Mouse (Mus musculus) hindbrain, embryonic 11.5 days (tissue): Measurements from ENCODE around the gene Gm813. TPM values are rescaled to one million over a fixed set of nuclear protein-coding genes. Genes with fewer than 3 reads are reported as not detected.

Experiments
- ATAC-seq: fragments of 200-750 bp; cut with Nextera tagmentation; 2 replicates; pipeline ENCODE4 v1.8.0; 2017; ENCODE audit warnings: mild to moderate bottlenecking, moderate TSS enrichment, moderate library complexity; ENCODE audit not compliant: low FRiP score
- DNase-seq: peaks from one replicate; pipeline ENCODE4 v3.0.0-alpha.2; 2015; ENCODE audit warnings: low spot score
- H3K27ac ChIP-seq: fragments of 300-500 bp; sonication (generic); 2 replicates; pipeline ENCODE4 v1.5.1; 2014; ENCODE audit warnings: mild to moderate bottlenecking, low read depth, low read length
- H3K27me3 ChIP-seq: fragments of 300-500 bp; sonication (generic); 2 replicates; pipeline ENCODE4 v1.6.1; 2014; ENCODE audit warnings: mild to moderate bottlenecking, low read length, moderate library complexity, mixed read lengths; ENCODE audit not compliant: control insufficient read depth, insufficient read depth
- H3K36me3 ChIP-seq: fragments of 300-500 bp; sonication (generic); 2 replicates; pipeline ENCODE4 v1.6.1; 2014; ENCODE audit warnings: mild to moderate bottlenecking, low read length, moderate library complexity, mixed read lengths; ENCODE audit not compliant: control insufficient read depth, insufficient read depth
- H3K4me1 ChIP-seq: fragments of 300-500 bp; sonication (generic); replicated peaks from 2 replicates; pipeline ENCODE4 v1.6.1; 2014; ENCODE audit warnings: low read length, mixed read lengths; ENCODE audit not compliant: control insufficient read depth, insufficient read depth
- H3K4me2 ChIP-seq: fragments of 300-500 bp; sonication (generic); replicated peaks from 2 replicates; pipeline ENCODE4 v1.6.1; 2014; ENCODE audit warnings: mild to moderate bottlenecking, low read depth, low read length
- H3K4me3 ChIP-seq: fragments of 300-500 bp; sonication (generic); 2 replicates; pipeline ENCODE4 v1.5.1; 2014; ENCODE audit warnings: low read depth, low read length
- H3K9ac ChIP-seq: fragments of 300-500 bp; sonication (generic); 2 replicates; pipeline ENCODE4 v1.6.1; 2014; ENCODE audit warnings: low read depth, low read length
- H3K9me3 ChIP-seq: fragments of 300-500 bp; sonication (generic); 2 replicates; pipeline ENCODE4 v1.6.1; 2016; ENCODE audit warnings: low read length; ENCODE audit not compliant: control insufficient read depth
- WGBS: fragments of 180-500 bp; shearing (Covaris S2); extraction: QIAGEN DNeasy Blood & Tissue Kit; methylation state at CpG from one replicate; pipeline ENCODE4 v1.1.7; 2014; 5-methylcytosine and 5-hydroxymethylcytosine counted together
- polyA plus RNA-seq: library from polyadenylated mRNA; unstranded; fragments of >200 nt; fragmentation: Nextera tagmentation; extraction: Ambion mirVana; gene quantifications from 2 replicates; pipeline ENCODE4 v1.2.1, GENCODE M21; 2014

Gm813 gene
- polyA plus RNA-seq, 1 experiment from 2014 or later, result not detected

DNA sequence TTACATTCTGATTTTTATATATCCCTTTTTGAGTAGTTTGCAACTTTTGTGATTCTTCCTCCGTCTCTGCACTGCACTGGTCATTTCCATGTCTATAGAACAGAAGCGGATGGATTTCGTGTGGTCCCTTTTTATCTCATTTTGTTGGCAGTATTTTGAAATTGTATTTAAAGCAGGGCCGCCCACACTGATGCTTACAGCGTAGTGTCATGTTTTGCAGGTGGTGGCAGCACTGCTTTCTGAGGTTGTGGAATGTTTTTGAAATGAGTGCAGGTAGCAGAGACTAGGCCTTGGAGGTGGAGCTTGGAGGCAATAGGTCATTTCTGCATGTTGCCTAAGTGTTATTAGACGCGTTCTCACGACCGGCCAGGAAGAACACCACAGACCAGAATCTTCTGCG lies 33.2 kb upstream of the Gm813 start:
- Histone ChIP-seq H3K27me3 (no peaks in the 10 kb centered on the region), H3K27ac (no peak overlapping the region), H3K9ac (no peak overlapping the region), H3K4me3 (no peak overlapping the region), H3K36me3 (no peaks in the 10 kb centered on the region), H3K4me1 (no peaks in the 10 kb centered on the region), H3K9me3 (no peaks in the 10 kb centered on the region), H3K4me2 (no peak overlapping the region)
- WGBS, result 96% methylated on average over 10 of the region's 10 CpGs
- DNase-seq (no peak), ATAC-seq (no peak)

DNA sequence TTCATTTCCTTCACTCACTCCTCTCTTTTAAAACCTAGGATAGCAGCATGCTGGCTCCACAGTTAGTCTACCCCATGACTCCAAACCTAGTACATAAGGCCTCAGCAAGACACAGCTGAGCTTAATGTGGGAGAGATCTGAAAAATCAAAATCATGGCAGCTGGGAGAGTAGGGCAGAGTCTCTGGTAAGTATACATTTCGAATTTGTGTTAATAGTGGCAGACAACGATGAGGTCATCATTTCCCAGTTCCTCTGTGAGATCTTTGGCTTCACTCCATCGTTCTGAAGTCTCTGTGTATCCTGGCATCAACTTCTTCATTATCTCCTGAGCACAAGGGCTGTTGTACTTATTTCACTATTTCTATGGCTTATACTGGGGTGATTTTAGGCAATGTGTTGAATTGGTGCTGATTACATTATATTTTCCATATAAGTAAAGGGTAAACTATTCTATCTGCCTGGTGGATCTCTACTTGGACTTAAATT lies 22.0 kb upstream of the Gm813 start, which contains the start of gene E330017A01Rik:
TSS of gene E330017A01Rik (minus strand) at position 51 of the 487 bp plus-strand sequence.
- no peak within 1 kb of the TSS for H3K4me3 ChIP-seq
- ATAC-seq (no peak), DNase-seq (no peak)
- H3K27me3 ChIP-seq, result no peaks in the 10 kb centered on the region
- H3K36me3 ChIP-seq, result no peaks in the 10 kb centered on the region
- H3K9ac ChIP-seq, result no peak within 1 kb of the TSS
- no peaks in the 10 kb centered on the region for H3K4me1 ChIP-seq
- no peak within 1 kb of the TSS for H3K27ac ChIP-seq
- no peak within 1 kb of the TSS for H3K4me2 ChIP-seq
- 85% methylated on average over 3 of the region's 3 CpGs for WGBS
- H3K9me3 ChIP-seq, result no peaks in the 10 kb centered on the region

DNA sequence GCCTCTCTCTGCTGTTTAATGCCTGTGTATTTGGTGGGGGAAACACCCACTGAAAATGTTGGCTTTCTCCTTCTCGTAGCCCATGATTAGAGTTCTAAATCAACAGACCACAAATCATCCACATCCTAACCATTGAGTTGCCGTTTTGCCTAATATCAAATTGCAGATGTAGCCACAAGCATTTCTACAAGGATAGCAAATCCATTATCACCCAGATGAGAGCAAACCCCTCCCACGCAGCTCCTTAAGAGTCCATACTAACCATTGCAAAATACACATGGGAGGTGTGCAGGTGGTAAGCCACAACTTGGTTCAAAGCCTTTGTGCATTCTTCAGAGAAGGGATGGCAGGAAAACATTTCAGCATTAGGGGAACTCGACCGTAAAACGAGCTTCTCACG lies 21.2 kb upstream of the Gm813 start:
- Histone ChIP-seq H3K27me3 (no peaks in the 10 kb centered on the region), H3K4me3 (no peak overlapping the region), H3K36me3 (no peaks in the 10 kb centered on the region), H3K27ac (no peak overlapping the region), H3K9ac (no peak overlapping the region), H3K4me1 (no peaks in the 10 kb centered on the region), H3K9me3 (no peaks in the 10 kb centered on the region), H3K4me2 (no peak overlapping the region)
- no peak for ATAC-seq
- 90% methylated on average over 7 of the region's 7 CpGs for WGBS
- DNase-seq, result no peak

DNA sequence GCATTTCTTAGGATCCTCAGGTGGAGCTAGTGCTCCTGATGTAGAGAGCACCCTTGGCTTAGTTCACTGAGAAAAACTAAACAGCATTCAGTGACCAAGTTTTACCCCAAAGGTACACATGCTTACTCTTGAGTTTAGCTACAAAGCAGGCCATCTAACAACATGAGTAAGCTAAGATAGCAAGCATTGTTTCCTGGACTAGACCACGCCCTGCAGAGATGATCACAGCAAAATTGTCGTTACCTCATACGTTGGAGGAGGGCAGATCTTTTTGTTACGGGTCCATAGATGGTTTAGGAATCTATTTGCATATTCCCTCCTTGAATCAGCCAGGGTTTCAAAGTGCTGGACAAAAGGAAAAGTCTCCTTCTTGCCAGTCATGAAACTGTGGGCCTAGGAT lies 20.7 kb upstream of the Gm813 start:
- Histone ChIP-seq H3K4me2 (no peak overlapping the region), H3K9me3 (no peaks in the 10 kb centered on the region), H3K27me3 (no peaks in the 10 kb centered on the region), H3K36me3 (no peaks in the 10 kb centered on the region), H3K4me1 (no peaks in the 10 kb centered on the region), H3K9ac (no peak overlapping the region), H3K27ac (no peak overlapping the region), H3K4me3 (no peak overlapping the region)
- WGBS, result 82% methylated on average over 4 of the region's 4 CpGs
- ATAC-seq (no peak), DNase-seq (no peak)

DNA sequence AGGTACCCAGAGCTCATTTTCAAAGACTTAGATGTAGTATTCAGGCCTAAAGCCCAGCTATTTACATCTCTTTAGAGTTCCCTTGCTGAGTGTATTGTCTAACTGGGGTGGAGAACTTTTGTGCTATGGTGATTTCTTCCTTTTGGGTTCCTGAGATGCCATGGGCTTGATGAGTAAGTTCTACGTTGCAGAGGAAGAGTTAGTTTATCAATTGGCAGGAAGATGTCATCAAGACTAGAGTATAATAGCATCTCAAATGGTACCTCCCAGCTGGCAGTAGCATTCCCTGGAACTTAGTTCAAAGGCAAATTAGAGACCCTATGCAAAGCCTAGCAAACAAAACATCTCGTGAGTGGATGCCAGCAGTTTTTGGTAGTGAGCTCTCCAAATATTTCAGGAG lies 19.1 kb upstream of the Gm813 start:
- ATAC-seq, result no peak
- Histone ChIP-seq H3K36me3 (no peaks in the 10 kb centered on the region), H3K4me1 (no peaks in the 10 kb centered on the region), H3K27me3 (no peaks in the 10 kb centered on the region), H3K9me3 (no peaks in the 10 kb centered on the region), H3K4me3 (no peak overlapping the region), H3K27ac (no peak overlapping the region), H3K4me2 (no peak overlapping the region), H3K9ac (no peak overlapping the region)
- WGBS, result 47% methylated on average over 2 of the region's 2 CpGs
- DNase-seq, result no peak

DNA sequence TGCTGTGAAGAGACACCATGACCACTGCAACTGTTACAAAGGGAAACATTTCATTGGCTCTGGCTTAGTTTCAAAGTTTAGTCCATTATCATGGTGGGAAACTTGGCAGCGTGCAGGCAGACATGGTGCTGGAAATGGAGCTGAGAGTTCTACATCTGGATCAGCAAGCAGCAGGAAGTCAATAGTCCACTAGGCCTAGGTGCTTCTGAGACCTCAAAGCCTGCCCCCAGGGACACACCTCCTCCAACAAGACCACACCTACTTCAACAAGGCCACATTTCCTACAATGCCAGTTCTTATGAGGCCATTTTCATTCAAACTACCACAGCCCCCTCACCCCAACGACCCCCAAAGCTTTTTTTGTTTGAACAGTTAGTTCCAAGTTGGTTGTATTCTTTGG lies 13.0 kb upstream of the Gm813 start:
- H3K4me3 ChIP-seq, result no peak overlapping the region
- 74% methylated on average over 2 of the region's 2 CpGs for WGBS
- no peaks in the 10 kb centered on the region for H3K4me1 ChIP-seq
- no peaks in the 10 kb centered on the region for H3K9me3 ChIP-seq
- H3K27me3 ChIP-seq, result no peaks in the 10 kb centered on the region
- no peak for DNase-seq
- no peaks in the 10 kb centered on the region for H3K36me3 ChIP-seq
- no peak for ATAC-seq
- H3K27ac ChIP-seq, result no peak overlapping the region
- no peak overlapping the region for H3K9ac ChIP-seq
- no peak overlapping the region for H3K4me2 ChIP-seq

DNA sequence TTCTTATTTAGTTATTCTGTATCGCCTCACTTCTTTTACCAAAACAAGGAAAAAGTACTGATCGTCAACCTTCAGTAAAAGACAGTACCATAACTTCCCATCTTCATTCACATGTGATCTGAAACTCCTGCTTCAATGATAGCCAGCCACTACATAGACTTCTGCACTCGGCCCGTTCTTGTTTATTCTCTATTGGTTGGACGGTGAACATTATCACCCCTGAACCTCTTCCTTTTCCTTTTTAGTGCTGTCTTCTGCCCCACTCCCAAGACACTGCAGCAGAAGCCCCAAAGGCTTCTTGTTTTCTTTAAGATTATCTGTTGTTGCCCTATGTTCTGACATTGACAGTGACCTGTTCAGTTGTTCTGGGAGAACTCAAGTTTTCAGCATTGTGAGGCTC lies 12.2 kb upstream of the Gm813 start:
- Histone ChIP-seq H3K4me3 (no peak overlapping the region), H3K27ac (no peak overlapping the region), H3K27me3 (no peaks in the 10 kb centered on the region), H3K4me2 (no peak overlapping the region), H3K4me1 (no peaks in the 10 kb centered on the region), H3K36me3 (no peaks in the 10 kb centered on the region), H3K9me3 (no peaks in the 10 kb centered on the region), H3K9ac (no peak overlapping the region)
- WGBS, result 95% methylated on average over 5 of the region's 5 CpGs
- no peak for ATAC-seq
- no peak for DNase-seq

DNA sequence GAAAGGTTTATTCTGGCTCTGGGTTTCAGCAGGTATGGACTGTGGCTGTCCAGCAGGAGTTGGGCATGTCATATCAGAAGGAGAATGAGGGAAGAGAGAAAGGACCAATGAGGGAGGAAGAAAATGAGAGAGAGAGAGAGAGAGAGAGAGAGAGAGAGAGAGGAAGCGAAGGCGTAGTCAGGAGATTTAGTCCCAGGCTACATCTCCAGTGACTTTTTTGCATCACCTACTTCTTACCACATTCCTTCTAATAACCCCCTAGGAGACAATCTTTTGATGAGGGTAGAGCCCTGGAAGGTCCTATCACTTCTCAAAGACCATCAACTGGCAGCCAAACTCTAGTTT lies 11.5 kb upstream of the Gm813 start:
- ATAC-seq, result no peak
- no peak for DNase-seq
- Histone ChIP-seq H3K4me2 (no peak overlapping the region), H3K4me3 (no peak overlapping the region), H3K27me3 (no peaks in the 10 kb centered on the region), H3K27ac (no peak overlapping the region), H3K9ac (no peak overlapping the region), H3K9me3 (no peaks in the 10 kb centered on the region), H3K4me1 (no peaks in the 10 kb centered on the region), H3K36me3 (no peaks in the 10 kb centered on the region)
- WGBS, result 89% methylated on average over 2 of the region's 2 CpGs

DNA sequence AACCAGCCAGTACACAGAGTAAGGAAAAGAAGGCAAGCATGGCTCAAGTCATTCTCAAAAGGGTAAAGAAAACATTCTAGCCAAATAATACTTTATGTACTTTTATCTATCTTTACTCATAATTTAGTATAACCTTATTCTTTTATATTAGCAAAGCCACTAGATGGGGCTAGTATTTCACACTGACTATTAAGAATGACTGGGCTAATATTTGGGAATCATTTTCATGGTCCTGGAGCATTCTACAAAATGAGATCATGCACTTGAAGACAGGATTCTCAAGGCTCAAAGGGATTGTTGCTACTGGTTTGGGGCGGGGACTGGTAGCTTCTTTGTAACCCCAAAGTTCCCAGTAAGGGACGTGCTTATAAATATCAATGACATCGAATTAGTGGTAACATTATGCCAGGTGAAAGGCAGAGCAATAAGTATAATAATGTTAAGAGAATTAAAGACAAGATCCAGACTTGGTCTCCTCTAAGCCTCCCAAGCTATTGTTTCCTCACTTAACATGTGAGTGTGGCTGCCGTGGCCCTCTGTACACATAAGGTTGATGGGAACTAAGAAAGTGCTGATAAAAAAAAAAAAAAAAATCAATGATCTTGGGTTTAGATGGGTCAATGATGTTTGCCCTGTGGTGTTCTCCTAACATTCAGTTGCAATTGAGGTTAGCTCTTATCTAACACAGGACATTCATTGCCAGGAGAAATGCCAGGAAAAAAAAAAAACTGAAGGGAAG lies 11.0 kb upstream of the Gm813 start:
- 87% methylated on average over 4 of the region's 4 CpGs for WGBS
- Histone ChIP-seq H3K4me1 (no peaks in the 10 kb centered on the region), H3K4me2 (no peak overlapping the region), H3K4me3 (no peak overlapping the region), H3K9ac (no peak overlapping the region), H3K9me3 (no peaks in the 10 kb centered on the region), H3K27ac (no peak overlapping the region), H3K27me3 (no peaks in the 10 kb centered on the region), H3K36me3 (no peaks in the 10 kb centered on the region)
- no peak for DNase-seq
- no peak for ATAC-seq
